Mouse (Mus musculus) bone marrow, adult 2 months (tissue): ENCODE measurements around the gene Gm20431.

Experiments
- CTCF ChIP-seq: fragments of 200-500 bp; IDR thresholded peaks from 2 replicates; pipeline ENCODE4 v1.5.1; 2011; ENCODE audit warnings: low read length, control low read depth; ENCODE audit not compliant: control insufficient read depth, insufficient read depth
- POLR2A ChIP-seq: fragments of 200-500 bp; IDR thresholded peaks from 2 replicates; pipeline ENCODE4 v1.6.1; 2011; ENCODE audit warnings: low read depth, mild to moderate bottlenecking, control low read depth, low read length, borderline replicate concordance; ENCODE audit not compliant: control insufficient read depth

DNA sequence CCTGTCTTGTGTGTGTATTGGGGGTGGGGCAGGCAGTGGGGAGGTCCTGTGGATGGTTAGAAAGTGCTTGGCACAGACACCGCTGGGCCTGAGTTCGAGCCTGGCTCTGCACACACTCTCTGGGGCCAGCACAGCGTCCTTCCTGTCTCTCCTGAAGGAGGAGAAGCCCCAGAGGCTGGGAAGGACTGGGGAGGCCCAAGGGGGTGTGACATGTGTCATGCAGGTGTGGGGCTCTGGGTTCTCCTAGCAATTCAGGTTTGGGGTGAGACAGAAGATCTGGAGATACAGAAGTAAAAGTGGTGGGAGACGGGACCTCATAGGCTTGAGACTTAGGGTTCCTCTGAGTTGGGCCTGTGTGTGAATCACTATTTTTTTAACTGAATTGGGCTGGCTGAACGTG, 98.3 kb downstream of the Gm20431 start:
- TF ChIP-seq CTCF (no peak), POLR2A (no peak)
